Mouse (Mus musculus) ovary, adult 18-20 months (tissue): ENCODE data around the gene Soat2.

Source experiments
- DNase-seq: peaks from one replicate; pipeline ENCODE4 v3.0.0; 2022; ENCODE audit warnings: low spot score, mixed read lengths

Soat2 gene

GRCm38 (mm10) chr15:102114651-102115260 lies 35.6 kb upstream of the Soat2 start:
- DNase-seq: no peak

GRCm38 (mm10) chr15:102115731-102116231 lies 34.5 kb upstream of the Soat2 start:
- no peak for DNase-seq

- DNase-seq: no peak
Observed at GRCm38 (mm10) chr15:102116753-102117415, 33.4 kb upstream of the Soat2 start.

GRCm38 (mm10) chr15:102117461-102118443 lies 32.6 kb upstream of the Soat2 start:
- DNase-seq: no peak

- no peak for DNase-seq
Observed at GRCm38 (mm10) chr15:102118591-102118990, 31.7 kb upstream of the Soat2 start.

- no peak for DNase-seq
Observed at GRCm38 (mm10) chr15:102119121-102119830, 31.1 kb upstream of the Soat2 start.

GRCm38 (mm10) chr15:102119831-102120170 lies 30.5 kb upstream of the Soat2 start:
- no peak for DNase-seq

- DNase-seq: no peak
Observed at GRCm38 (mm10) chr15:102120530-102120929, 29.8 kb upstream of the Soat2 start.

GRCm38 (mm10) chr15:102126303-102126702 lies 24.0 kb upstream of the Soat2 start:
- DNase-seq: no peak

GRCm38 (mm10) chr15:102133314-102133713 lies 17.0 kb upstream of the Soat2 start:
- DNase-seq: no peak

- no peak for DNase-seq
Observed at GRCm38 (mm10) chr15:102134709-102135108, 15.6 kb upstream of the Soat2 start.

GRCm38 (mm10) chr15:102135522-102136128 lies 14.7 kb upstream of the Soat2 start:
- no peak for DNase-seq

- peak; percentile 95 for DNase-seq
Observed at GRCm38 (mm10) chr15:102136129-102136758, 14.1 kb upstream of the Soat2 start, which contains the start of gene Spryd3. TSS of gene Spryd3 (minus strand) at chr15:102136234.

GRCm38 (mm10) chr15:102141120-102141519 lies 9.2 kb upstream of the Soat2 start:
- no peak for DNase-seq

- peak; percentile 60 for DNase-seq
Observed at GRCm38 (mm10) chr15:102142914-102143912, 7.1 kb upstream of the Soat2 start.

- no peak for DNase-seq
Observed at GRCm38 (mm10) chr15:102144274-102144711, 6.0 kb upstream of the Soat2 start, which contains the start of gene Igfbp6. TSS of gene Igfbp6 (plus strand) at chr15:102144362.

GRCm38 (mm10) chr15:102144726-102145125 lies 5.6 kb upstream of the Soat2 start:
- DNase-seq: no peak

GRCm38 (mm10) chr15:102145330-102145729 lies 5.0 kb upstream of the Soat2 start:
- peak; percentile 59 for DNase-seq

GRCm38 (mm10) chr15:102146089-102146488 lies 4.2 kb upstream of the Soat2 start:
- no peak for DNase-seq
